Mouse (Mus musculus) heart, postnatal 25 days (tissue): ENCODE measurements around the gene Dph1. TPM values are rescaled to one million over a fixed set of nuclear protein-coding genes. Genes with fewer than 3 reads are reported as not detected.
"Not testable (repeated sequence)": the region's sequence is repeated elsewhere in the genome, so short reads cannot be mapped to it uniquely, and the experiment has no call there.

Source experiments
- DNase-seq: peaks from one replicate; pipeline ENCODE4 v3.0.0; 2022; ENCODE audit warnings: low spot score
- intact Hi-C: fragments of 180-260 bp; cut with DNase I; formaldehyde crosslinking; loops from one replicate; pipeline ENCODE4 v1.15.1; 2025
- total RNA-seq, 2 experiments: library from RNA; stranded (reverse); gene quantifications; 2 replicates each; pipeline ENCODE4 v1.2.3; 2021

The Dph1 gene
- total RNA-seq, 2 experiments from 2014 or later: 7.4 to 9.0 TPM

DNA sequence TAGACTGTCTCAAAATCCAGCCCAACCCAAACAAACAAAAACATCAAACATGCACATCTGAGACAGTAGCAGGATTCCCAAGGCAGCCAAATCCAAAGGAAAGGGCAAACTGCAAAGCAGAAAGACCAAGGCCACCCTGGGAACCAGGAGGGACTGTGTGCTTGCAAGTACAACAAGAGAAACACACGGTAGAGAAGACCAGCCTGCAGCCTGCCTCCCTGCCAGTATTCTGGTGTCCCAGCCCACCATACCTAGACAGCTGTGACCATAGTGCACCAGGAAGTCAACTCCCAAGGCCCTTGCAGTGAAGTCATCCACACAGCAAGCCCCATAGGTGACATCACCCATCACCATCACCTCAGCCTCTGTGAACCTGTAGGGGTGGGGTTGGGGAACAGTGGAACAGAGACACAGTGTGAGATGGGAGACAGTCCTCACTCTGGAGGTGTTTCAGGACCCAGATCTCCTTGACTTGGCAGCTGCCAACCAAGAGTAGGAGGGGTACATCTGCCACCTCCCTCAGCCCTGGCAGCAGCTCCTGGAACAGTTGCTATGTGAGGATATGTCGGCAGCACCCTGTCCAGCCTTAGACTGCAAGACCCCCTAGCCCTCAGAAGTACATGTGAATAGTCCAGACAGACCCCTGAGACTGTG, 7.0 kb downstream of the Dph1 start:
- DNase-seq: no peak
- intact Hi-C loops: no loop called here

DNA sequence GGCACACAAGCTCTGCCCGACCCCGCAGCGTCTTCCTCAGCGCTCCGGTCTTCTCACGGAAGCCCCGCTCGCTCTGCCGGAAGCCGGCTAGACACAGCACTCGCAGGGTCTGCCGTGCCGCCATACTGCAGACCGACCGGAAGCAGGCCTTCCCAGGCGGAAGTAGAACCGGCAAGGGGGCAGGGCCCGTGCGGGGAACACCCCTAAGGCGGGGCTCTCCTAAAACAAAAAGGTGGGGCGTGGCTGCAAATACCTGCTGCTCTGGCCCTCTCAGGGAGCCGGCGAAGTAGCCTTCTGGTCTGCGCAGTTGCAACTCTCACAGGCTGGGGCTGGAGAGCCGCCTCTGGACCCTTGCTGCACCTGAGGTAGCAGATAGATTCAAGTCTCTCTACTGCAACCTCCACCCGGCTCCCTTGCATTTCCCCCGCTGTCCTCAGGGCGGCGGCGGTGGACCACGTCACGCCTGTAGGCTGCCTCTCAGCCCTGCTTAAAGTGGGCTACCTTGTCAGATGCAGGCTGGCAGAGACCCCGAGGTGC, 12.3 kb downstream of the Dph1 start, which contains the start of gene Ovca2:
TSS of gene Ovca2 (minus strand) at position 164 of the 537 bp plus-strand sequence.
- intact Hi-C loops: loop anchor here (1.0 to 10.0 kb wide), 4 partner anchors 113 to 354 kb away; partner anchors contain the start of gene Prpf8
- DNase-seq: peak; percentile 80

DNA sequence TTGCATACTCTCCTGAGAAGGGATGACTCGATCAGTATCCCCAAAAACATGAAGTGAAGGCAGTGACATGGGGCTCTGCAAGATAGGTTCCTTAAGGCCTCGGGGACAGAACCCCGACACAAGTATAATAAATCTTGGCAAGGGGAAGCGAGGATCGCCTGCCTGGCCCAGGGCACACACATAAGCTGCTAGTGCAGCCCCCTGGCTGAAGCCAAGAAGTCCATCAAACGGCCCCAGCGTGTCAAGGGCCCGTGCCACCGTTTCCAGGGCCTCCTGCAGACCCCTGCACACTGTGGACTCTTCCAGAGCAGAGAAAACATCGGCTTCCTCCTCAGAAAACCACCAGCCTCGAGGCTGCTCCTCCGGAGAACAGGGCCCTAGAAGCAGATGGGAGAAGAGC, 13.0 kb downstream of the Dph1 start:
- intact Hi-C loops: loop anchor here (5.0 to 10.0 kb wide), 3 partner anchors 224 to 353 kb away; partner anchors contain the start of gene Prpf8
- no peak for DNase-seq

DNA sequence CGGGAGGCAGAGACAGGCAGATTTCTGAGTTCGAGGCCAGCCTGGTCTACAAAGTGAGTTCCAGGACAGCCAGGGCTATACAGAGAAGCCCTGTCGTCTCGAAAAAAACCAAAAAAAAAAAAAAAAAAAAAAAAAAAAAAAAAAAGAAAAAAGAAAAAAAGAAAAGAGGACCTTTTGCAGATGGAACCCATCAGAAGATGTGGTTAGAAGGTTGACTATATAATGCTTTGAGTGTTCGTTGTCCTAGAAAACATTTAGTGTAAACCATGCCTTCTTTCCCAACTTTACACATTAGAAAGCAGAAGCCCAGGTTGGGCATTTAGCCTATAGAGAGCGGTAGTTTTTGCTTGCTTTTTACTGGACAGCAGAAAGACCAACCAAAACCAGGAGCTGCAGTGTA, 16.5 kb downstream of the Dph1 start:
- intact Hi-C loops: loop anchor here (10.0 kb wide), 2 partner anchors 310 to 350 kb away; partner anchors contain the start of gene Prpf8
- not testable (repeated sequence) for DNase-seq

DNA sequence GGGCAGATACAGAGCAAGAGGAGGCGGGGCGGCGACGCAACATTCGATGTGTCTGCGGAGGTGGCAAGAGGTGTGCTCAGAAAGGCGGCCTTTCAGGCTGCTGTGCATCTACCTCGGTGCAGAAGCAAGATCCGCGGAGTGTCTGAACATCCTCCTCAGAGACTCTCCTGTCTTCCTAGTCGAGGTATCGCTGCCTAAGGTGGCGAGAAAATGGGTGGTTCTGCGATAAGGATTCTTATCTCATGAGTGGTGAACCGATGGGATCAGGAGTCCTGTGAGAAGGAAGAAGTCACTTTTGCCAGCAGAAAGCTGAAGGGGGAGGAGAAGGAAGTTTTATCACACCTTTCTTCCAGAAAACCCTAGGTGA, 17.3 kb downstream of the Dph1 start:
- no peak for DNase-seq
- intact Hi-C loops: loop anchor here (10.0 kb wide), 2 partner anchors 311 to 349 kb away; partner anchors contain the start of gene Prpf8

DNA sequence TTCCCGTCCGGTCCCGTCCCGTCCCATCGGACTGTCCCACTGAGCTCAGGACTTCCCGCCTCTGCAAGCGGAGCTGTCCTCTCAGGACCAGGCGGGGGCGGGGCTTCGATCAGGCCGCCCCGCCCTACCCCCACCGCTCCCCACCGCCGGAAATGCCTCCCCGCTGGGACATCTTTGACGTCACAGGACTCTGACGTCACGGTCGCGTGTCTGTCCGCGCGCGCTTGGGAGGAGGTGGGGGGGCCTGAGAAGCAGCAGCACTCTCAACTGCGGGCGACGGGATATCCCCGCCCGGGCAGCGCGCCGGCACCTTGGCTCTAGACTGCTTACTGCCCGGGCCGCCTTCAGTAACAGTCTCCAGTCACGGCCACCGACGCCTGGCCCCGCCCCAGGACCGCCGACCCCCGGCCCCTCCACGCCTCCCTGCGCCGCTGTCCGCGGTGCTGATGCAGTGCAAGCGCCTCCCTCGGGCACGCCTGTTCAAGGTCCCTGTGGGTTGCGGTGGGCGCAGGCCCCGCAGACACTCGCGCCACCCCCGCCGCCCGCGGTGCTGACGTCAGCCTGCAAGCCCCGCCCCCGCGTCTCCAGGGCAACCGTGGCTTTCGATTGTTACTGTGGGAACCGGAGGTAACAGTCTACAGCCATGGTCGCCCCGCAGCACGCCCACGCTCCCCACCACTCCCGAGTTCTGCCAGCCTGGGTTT, 17.8 kb downstream of the Dph1 start:
- peak; percentile 63 for DNase-seq

DNA sequence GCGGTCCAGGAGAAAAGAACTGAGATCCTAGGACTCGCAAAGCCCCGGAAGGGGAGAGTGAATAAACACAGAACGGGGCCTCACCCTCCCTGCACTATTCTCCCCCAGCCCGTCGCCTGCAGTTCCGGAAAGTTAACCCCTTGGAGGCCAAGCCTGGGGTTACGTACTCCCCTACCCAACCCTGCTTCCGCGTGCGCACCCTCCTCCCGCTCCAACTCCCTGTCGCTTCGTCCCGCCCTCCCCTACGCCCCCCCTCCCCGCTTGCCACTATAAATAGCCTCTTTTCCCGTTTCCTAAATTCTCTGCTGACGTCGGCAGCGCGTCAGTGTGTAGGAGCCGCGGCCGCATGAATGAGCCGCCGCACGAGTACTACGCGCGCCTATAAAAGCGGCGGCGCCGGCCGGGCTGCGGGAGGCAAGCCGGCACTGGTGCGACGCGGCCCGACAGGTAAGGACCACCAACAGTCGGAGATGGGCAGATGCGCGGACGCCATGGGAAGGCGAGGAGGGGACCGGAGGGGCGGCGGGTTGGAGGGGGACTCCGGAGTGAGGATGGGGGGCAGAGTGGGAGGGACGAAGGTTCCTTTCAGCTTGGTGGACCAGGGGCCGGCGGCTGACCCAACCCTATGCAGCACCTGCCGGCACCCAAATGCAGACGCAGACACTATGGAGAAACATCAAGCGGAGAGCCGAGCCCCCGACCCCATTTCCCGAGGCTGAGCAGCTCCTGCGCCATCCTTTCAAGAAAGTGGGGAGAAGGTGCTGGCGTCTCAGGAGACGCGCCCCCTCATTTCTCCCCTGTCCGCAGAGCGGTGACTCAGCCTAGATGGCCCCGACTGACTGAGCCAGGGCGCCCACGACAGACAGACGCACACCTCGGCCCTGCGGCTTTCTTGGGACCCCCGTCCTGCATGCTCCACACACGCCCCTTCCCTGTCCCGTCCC, 18.6 kb downstream of the Dph1 start:
- intact Hi-C loops: loop anchor here (10.0 kb wide), 2 partner anchors 312 to 348 kb away; partner anchors contain the start of gene Prpf8
- DNase-seq: no peak

More for the DNA sequence above, 17.8 kb downstream of the Dph1 start:
- intact Hi-C loops: loop anchor here (10.0 kb wide), 2 partner anchors 312 to 348 kb away; partner anchors contain the start of gene Prpf8

DNA sequence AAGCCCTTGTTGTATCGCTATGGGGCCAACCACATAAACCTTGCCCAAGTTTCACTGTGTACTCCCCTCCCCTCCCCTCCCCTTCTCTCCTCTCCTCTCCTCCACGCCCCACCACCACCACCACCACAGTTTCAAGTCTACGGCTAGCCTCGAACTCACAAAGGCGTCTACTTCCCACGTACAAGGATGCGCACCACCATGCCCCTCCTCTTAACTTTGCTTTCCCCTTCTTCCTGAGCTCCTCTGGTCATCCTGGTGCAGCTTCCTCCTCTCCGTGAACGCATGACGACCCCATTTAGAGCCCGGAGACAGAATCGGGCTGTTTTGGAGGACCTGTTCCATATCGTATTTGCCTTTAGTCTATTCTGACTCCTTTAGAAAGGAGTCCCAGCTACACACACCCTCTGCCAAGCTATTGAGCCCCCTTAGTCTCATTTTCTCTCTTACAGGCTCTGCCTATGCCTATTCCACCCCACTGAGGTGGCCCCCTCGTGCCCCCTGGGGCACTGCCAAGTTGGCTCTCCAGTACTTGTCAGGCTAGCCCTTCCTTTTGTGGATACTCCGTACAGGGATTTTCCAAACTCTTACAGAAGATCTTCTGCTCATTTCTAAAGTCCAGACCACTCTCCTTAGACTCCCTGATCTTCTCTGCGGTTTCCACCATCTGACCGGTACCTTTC, 19.7 kb downstream of the Dph1 start:
- intact Hi-C loops: loop anchor here (10.0 kb wide), 2 partner anchors 313 to 347 kb away; partner anchors contain the start of gene Prpf8
- DNase-seq: no peak

DNA sequence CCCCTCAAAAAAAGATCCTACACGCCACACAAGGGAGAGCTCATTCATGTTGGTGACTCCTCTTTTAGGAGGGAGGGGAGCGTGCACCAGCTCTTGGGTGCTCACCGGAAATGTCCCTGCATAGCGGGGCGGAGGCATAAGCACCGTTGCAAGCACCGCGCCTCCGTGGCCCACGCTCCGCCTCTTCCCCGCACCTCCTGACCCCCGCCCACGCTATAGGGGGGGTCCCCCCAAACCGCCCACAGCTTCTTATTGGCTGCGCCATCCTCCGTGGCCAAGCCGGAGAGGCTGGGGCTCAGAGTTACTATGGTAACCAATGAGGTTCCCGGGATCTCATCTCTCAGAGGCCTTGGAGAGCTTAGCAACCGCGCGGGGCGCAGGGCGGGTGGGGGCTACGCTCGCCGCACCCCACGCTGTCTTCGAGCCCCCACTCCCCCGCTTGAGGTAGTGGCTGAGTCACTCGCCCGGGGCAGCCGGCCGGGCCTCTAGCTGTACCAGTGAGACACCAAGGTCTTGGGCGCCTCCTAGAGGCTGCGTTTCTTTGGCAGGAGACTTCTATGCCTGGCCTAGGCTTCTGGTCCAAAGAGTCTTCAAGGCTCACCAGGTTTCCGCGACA, 20.8 kb downstream of the Dph1 start:
- intact Hi-C loops: loop anchor here (1.0 to 10.0 kb wide), 4 partner anchors 189 to 345 kb away; partner anchors contain the start of gene Prpf8
- peak; percentile 86 for DNase-seq

DNA sequence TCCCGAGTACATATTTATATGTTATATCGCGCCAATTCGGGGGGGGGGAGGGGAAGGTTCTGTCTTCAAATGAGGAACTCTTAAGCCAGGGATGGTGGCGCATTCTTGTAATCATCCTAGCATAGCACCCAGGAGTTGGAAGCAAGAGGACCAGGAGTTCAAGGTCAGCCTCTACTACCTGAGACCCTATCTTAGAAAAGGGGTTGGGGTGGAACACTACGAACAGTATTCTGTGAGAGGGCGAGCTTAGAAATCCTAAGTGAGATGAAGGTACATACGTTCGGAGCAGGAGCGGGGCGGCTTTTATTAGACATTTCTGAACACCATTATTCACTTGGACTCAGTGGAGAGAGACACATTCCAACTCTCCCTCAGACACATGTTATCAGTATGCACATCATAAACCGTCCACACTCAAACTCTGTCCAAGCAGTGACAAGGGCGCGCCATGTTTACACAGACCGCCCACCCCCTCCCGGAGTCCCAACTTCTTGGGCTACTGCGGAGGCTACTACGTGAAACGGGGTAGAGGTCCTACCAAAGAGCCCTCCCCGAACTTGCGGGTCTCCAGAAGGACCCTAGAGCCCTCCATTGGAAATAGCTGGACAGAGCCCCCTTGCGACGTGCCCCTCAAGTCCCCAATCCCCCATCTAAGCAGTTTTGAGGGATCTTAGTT, 21.5 kb downstream of the Dph1 start, which contains the start of gene Hic1:
TSS of gene Hic1 (minus strand) at position 115 of the 676 bp plus-strand sequence.
- intact Hi-C loops: loop anchor here (1.0 to 10.0 kb wide), 5 partner anchors 188 to 345 kb away; partner anchors contain the start of genes Prpf8, Smg6 and Srr

DNA sequence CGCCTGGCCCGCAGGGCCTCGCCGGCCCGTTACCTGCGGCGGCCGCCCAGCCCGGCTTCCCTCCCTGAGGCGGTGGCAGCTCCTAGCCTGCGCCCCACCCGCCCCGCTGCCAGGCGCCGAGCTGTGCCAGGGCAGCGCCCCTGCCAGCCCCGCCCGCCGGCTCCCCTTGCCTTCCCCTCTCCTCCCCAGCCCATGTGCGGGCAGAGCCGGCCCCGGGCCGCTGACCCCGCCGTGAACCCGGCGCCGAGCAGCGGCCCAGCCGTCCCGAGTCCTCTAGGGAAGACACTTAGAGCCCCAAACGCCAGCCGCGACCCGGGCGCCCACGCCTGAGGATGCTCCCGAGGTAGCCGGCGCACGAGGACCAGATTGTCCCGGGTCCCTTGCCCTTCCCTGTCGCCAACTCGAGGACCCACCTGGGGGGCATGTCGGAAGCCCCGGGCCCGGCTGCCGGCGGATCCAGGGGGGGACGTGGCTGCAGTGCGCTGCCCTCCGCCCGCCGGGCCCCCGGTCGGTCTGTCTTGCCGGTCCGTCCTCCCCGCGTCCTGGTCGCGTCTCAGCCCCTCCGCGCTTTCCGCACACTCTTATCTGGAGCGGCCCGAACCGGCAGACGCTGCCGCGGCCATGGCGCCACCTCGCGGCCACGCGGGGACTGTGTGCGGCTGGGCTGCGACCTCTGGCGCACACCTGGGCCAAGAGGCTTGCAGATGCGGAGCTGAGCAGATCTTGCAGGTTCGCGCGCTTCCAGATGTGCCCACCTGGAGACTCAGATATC, 22.3 kb downstream of the Dph1 start:
- intact Hi-C loops: loop anchor here (5.0 kb wide), 1 partner anchor 241 kb away; the partner anchor contains the start of genes Smg6 and Srr

More for the DNA sequence above, 21.5 kb downstream of the Dph1 start, which contains the start of gene Hic1:
- DNase-seq: no peak

DNA sequence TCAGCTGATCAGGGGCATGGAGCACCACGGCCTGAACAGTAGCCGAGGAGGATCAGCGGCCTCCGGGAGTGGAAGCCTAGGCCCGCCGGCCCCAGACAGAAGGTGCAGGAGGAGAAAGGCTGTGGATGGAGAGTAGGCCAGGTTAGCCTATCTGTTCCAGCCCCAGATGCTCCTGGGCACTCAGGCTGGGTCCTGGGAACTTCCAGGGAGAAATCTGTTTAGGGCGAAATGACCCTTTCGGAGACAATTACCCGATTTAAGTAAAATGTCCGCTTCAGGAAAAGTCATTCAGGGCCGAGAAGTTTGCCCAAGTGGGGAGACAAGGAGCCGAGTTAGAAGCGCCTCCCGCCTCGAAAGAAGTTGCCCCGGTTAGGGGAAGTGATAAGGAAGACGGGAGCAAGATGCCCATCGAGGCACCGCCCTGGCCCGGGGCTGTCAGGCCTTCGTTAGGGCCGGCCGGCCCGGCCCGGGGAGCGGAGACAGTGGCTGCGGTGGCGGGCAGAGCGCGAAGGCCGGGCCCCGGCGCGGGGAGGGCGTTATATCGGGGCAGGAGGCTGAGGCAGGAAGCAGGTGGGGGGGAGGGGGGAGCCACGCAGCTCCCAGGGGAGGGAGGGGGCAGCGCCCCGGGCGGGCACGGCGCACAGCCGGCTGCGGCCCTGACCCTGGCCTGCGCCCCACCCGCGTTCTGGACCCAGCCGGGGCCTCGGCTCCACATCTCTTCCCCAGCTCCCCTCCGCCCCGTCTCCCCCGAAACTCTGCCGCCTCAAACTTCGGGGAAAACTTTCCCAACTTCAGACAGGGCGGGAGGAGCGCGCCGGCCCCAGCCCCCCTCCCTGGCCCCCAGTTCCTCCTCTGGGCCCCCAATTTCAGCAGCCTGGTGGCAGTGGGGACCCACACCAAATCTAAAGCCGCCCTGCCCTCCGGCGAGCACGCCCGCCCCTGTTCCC, 23.1 kb downstream of the Dph1 start:
- intact Hi-C loops: loop anchor here (5.0 kb wide), 1 partner anchor 241 kb away; the partner anchor contains the start of genes Smg6 and Srr
- DNase-seq: no peak

More for the DNA sequence above, 22.3 kb downstream of the Dph1 start:
- peak; percentile 82 for DNase-seq

DNA sequence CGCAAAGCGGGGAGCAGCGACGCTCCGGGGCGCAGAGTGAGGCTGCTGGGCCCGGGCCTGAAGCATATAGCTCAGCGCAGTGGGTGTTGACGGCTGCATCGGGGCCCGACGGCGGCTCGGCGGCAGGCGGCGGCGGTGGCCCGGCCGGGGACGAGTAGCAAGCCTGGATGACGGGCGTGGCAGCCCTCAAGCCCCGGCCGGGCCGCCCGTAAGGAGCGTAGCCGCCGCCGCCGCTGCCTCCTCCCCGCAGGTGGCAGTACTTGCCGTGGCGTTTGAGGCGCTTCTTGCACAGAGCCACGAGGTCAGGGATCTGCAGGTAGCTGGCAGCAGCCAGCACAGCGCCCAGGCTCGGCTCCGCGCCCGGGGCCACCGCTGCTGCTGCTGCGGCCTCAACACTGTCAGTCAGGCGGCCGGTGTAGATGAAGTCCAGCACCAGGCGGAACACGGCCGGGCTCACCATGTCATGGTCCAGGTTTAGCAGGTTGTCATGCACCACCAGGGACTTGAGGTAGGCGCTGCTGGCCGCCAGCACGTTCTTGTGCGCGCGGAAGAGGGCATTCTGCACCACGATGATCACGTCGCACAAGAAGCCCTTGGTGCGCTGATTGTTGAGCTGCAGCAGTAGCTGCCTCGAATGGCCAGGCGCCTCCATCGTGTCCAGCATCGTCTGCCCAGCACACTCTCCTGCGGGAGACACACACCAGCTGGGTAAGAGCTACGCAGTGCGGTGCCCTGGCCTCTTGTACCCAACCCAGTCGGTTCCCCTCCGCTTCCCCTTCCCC, 24.0 kb downstream of the Dph1 start:
- intact Hi-C loops: loop anchor here (5.0 kb wide), 1 partner anchor 240 kb away; the partner anchor contains the start of genes Smg6 and Srr

DNA sequence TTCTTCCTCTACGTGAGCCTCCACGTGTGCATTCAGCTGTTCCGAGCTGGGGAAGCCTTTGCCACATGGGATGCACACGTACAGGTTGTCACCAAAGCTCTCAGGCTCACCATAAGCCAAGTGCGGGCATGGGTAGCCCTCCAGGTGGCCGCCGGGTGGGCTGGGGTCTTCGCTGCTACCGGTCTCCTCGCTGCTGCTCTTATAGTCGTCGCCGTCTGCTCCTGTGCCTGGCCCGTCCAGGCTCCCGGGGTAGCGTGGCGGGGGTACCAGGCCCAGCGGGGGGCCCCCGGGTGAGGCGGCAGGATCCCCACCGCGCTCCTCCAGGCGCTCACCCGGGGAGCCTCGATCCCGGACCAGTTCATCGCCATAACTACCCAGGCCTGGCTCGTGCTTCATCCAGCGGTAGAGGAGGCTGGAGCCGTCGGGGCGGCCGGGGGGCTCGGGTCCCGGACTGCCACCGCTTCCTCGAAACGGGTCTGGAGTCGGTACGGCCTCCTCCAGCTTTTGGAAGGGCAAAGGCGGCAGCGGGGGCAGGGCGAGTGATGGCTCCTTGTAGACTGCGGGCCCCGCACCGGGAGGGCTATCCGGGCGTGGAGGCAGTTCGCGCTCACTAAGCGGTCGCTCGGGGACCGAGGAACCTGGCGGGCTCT, 24.7 kb downstream of the Dph1 start:
- intact Hi-C loops: loop anchor here (5.0 kb wide), 1 partner anchor 239 kb away; the partner anchor contains the start of genes Smg6 and Srr

More for the DNA sequence above, 24.0 kb downstream of the Dph1 start:
- DNase-seq: no peak

More for the DNA sequence above, 24.7 kb downstream of the Dph1 start:
- no peak for DNase-seq
